27 mouse cellular contexts compared by ENCODE assay signal in genomic region chr13:99209859-99210258, GRCm38 (mm10). TPM values are rescaled to one million over a fixed set of nuclear protein-coding genes. Genes with fewer than 3 reads are reported as not detected.
"Had no signal": no experiment of that assay in that cellular context is flagged by ENCODE, and none has a peak within 500 bp of the region (broad histone marks: within the 10 kb centered on the region; RNA-seq: fewer than 3 reads in every experiment).

No protein-coding gene starts in this region.

- H3K36me3 ChIP-seq: embryonic facial prominence, embryonic 10.5 days; embryonic facial prominence, embryonic 12.5 days; embryonic facial prominence, embryonic 13.5 days; embryonic facial prominence, embryonic 15.5 days; forebrain, embryonic 10.5 days; forebrain, embryonic 12.5 days; forebrain, embryonic 15.5 days had no signal

- H3K27me3 ChIP-seq: embryonic facial prominence, embryonic 12.5 days; embryonic facial prominence, embryonic 13.5 days; embryonic facial prominence, embryonic 15.5 days; forebrain, embryonic 12.5 days; forebrain, embryonic 13.5 days; forebrain, embryonic 15.5 days had no signal

- DNase-seq: cerebellum, adult 2 months; cerebellum, adult 8-10 months; cerebellum, adult 9-10 months; cerebellum, adult 9-11 months; cerebellum, postnatal 10 days; cerebellum, postnatal 14 days; cerebellum, postnatal 25 days; cerebellum, postnatal 36 days; embryo, embryonic 11 days; forebrain, postnatal 0 days; gastrocnemius, adult 2 months; gastrocnemius, postnatal 10 days; gastrocnemius, postnatal 14 days; gastrocnemius, postnatal 25 days; gastrocnemius, postnatal 36 days; heart, adult 18-20 months had no signal

- H3K4me2 ChIP-seq: embryonic facial prominence, embryonic 12.5 days; embryonic facial prominence, embryonic 13.5 days; embryonic facial prominence, embryonic 15.5 days; forebrain, embryonic 12.5 days; forebrain, embryonic 13.5 days; forebrain, embryonic 15.5 days had no signal

- H3K4me3 ChIP-seq: embryonic facial prominence, embryonic 10.5 days; embryonic facial prominence, embryonic 12.5 days; embryonic facial prominence, embryonic 13.5 days; embryonic facial prominence, embryonic 15.5 days; erythroblast, embryonic 14.5 days; forebrain, embryonic 10.5 days; forebrain, embryonic 12.5 days; forebrain, embryonic 13.5 days; forebrain, embryonic 15.5 days; gastrocnemius, adult 2 months; heart, adult 2 months had no signal

RNA-seq across cellular contexts. Expression of gene Zfp366, which starts 25.2 kb away (rescaled TPM):
- total RNA-seq: granulocyte monocyte progenitor cell, adult 5-6 weeks had no signal
- polyA plus RNA-seq: erythroblast, embryonic 14.5 days had no signal
